Mouse (Mus musculus): ENCODE results near the gene Olfr791.

Olfr791 gene

DNA sequence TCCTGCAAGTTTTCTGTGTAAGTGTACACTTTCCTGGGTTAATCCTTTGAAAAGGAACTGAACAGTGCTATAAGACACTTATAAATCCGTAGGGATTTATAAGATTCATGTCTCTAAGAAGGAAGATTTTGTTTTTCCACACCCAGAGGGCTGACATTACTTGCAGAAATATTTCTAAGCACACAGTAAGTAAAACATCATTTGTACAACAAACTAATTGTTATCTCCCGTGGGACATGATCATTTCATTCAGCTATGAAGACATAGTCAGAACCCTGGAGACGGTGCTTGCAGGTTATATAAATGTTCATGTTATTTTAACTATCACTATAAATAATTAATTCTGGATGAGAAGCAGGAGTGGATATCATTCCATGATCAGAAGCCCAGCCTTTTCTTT, at the start of gene Olfr791:
Gene Olfr791 (plus strand): TSS at position 301 of the 400 bp plus-strand sequence.
- no peak for DNase-seq (ENCODE audit: low read depth, low spot score)

GRCm38 (mm10) chr10:129473256-129473655, 48.3 kb upstream of the Olfr791 start:
- DNase-seq (ENCODE audit: low read depth, low spot score), result no peak

DNA sequence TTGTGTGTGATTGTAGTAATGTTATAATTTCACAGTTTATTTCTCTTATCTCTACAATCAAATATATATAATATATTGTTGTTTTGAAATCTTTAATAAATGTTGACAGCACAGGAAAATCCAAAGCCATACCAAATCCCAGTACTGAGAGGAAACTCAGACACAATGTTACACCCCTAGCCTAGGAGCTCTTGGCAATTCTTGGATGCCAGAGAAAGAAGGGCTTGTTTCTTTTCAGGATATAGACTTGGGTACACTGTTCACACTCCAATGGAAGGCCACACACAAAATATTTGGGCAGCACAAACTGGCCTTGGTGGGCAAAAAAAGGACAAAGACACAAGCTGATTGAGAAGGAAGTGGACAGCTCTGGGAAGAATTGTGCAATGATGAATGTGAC, 47.9 kb upstream of the Olfr791 start:
- no peak for DNase-seq (ENCODE audit: low read depth, low spot score)

- DNase-seq (ENCODE audit: low read depth, low spot score), result no peak
Measured at GRCm38 (mm10) chr10:129484452-129484851, 37.1 kb upstream of the Olfr791 start, which contains the start of gene Olfr789. Gene Olfr789, plus strand, starts transcription at chr10:129484752.

GRCm38 (mm10) chr10:129490101-129490500, 31.5 kb upstream of the Olfr791 start:
- no peak for DNase-seq (ENCODE audit: low read depth, low spot score)

DNA sequence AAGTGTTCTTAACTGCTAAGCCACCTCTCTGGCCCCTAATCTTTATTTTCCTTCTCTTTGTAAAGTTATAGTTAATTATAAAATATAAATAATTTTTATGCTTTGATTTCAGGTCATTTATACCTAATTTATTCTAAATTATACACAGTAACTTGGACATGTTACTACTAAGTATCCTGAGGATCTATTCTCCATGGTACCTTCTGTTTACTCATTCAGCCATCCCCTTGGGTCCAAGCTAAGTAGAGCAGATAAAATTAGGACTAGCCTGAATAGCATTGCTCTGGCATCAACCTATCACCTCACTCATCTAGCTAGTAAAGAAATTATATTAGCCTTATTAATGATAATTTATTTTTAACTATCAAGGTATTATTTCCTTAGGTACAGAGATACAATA, 23.4 kb upstream of the Olfr791 start, which contains the start of gene Olfr790:
Gene Olfr790 (plus strand): TSS at position 301 of the 400 bp plus-strand sequence.
- DNase-seq (ENCODE audit: low read depth, low spot score), result no peak

DNA sequence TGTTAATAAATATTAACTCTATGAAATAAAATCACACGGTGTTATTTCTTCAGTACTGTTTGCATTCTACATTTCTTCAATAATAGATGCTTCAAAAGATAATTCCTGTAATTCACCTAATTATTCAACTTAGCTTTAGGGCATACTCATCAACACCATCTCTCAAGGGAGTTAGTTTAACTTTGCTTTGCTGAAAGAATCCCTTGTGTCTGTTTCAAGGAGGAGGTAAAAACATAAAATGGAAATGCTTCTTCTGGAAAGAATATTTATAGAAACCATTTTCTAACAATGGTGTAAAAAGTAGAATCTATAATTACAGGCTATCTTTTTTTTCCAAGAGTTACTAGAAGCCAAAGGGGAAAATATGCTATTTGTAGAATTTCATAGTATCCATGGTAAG, 17.3 kb downstream of the Olfr791 start, which contains the start of gene Olfr792:
Gene Olfr792 (plus strand): TSS at position 301 of the 400 bp plus-strand sequence.
- DNase-seq (ENCODE audit: low read depth, low spot score), result no peak

DNA sequence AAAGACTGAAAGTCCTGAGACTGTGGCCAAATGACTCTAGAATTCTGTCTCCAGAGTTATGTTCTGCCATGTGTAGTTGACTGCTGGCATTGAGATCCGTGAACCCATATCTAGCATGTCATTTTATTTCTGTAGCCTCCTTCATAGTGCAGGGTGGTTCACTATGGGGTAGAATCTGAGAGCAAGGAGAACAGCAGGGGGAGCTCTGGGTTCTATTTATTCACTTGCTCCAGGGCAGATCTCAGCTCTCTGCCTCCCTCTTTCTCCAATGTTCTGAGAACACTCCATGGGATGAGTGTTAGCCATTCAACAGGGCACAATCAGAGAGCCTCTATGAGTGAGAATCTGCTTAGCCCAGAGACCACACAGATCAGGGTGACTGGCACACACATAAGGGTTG, 27.8 kb downstream of the Olfr791 start:
- DNase-seq (ENCODE audit: low read depth, low spot score), result no peak

- no peak for DNase-seq (ENCODE audit: low read depth, low spot score)
Measured at GRCm38 (mm10) chr10:129567355-129567754, 45.8 kb downstream of the Olfr791 start, which contains the start of gene Olfr794. Gene Olfr794, plus strand, starts transcription at chr10:129567655.

GRCm38 (mm10) chr10:129577066-129577465, 55.5 kb downstream of the Olfr791 start:
- DNase-seq (ENCODE audit: low read depth, low spot score), result no peak

All from brain, embryonic 18.5 days (tissue).